Mouse (Mus musculus): ENCODE measurements around the gene Calcrl. TPM values are rescaled to one million over a fixed set of nuclear protein-coding genes. Genes with fewer than 3 reads are reported as not detected.

Gene Calcrl
- 0.43 and 1.6 TPM in 2 replicates for polyA plus RNA-seq (2012)

DNA sequence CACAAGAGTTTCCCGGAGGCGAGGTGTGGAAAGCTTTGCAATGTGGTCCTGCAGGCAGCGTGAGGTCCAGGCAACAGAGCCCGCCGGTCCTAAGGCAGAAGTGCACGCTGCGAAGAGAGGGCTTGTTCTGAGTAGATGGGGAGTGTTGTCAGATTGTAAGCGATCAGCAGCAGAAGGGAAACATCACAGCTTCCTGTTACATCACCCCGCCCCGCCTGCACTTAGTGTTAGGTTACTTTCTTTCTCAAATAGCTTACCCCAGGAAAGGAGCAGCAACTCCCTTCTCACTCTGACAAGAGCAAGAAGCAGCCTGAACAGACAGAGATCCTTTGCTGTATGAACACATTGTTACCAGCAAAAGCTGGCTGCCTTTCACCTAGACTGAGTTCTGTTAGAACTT, at the start of gene Calcrl:
Gene Calcrl (minus strand): TSS at position 274 of the 400 bp plus-strand sequence.
- TF ChIP-seq GATA1 (IDR thresholded peaks at IDR 0.05; ENCODE audit: low read length), result no peak

DNA sequence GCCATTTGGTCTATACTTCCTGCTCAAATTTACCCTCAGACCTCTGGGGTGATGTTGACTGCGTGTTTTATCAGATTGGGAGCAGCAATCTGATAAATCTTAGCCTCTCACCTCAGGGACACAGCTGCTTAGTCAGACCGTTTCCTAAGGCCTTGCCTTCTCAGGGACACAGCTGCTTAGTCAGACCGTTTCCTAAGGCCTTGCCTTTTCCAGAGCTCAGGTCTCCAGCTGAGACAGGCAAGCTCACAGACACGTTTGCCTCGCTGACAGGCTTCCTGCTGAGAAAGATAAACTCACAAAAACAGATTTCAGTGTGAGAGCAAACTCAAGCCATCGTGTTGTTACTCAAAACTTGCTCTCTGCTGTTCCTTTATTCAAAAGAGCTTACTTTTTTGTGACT, 49.4 kb upstream of the Calcrl start:
- no peak for TF ChIP-seq GATA1 (IDR thresholded peaks at IDR 0.05; ENCODE audit: low read length)

DNA sequence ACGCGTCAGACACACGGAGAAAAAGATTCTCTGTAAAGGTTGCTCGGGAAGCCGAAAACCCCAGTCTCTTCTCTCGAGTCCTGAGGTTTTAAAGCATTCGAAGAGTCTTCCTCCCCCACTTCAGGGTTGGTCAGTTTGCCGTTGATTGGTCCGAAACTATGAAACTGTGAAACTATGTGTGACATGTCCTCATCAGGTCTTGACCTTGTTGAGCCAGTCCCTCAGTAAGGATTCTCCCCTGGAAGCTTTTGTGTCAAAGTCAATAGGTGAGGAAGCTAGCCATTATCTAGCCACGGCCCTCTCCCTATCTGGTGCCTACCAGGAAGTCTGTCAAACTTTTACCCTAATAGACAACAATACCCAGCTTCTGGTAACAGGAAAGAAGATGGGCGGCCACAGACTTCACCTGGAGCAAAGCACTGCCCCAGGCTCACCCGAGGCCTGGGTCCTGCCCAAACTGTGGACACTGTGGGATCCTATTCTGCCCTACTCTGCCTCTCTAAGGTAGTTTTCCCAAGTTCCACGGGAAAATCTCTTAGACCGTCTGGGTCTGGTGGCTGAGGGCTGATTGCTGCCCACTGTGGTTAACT, 48.8 kb upstream of the Calcrl start:
- no peak for TF ChIP-seq GATA1 (IDR thresholded peaks at IDR 0.05; ENCODE audit: low read length)

DNA sequence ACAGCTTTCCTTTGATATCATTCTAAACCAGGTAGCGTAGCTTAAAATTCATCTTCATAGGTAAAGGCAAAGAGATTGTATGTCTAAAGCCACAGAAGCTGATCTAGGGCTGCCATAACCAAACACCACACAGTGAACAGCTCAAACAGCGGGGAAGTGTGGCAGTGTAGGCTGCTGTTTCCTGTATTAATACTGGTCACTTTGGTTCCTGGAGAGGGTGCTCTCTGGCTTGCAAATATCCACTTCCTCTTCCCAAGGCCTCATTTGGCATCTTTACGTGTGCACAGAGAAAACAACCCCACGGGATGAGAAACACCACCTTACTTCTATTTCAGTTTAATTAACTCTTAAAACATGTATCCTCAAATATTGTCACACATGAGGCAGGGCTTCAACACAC, 42.2 kb upstream of the Calcrl start:
- no peak for TF ChIP-seq GATA1 (IDR thresholded peaks at IDR 0.05; ENCODE audit: low read length)

DNA sequence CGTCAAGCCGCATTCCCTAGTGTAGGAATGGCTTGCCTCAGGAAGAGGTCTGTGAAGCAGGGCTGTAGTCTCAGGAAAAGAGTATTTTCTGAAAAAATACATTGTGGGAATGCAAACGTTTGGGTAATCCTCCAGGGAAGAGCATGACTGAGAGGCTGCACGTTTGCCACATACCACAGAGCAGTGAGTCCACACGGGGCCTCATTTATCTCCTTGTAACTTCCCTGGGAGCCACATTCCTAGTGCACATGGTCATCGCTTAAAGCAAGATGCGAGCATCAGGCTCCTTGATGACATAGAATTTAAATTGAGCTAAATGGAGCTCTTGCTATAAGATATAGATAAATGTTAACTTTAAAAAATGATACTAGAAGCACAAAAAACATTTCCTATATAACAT, 39.7 kb upstream of the Calcrl start:
- TF ChIP-seq GATA1 (IDR thresholded peaks at IDR 0.05; ENCODE audit: low read length), result no peak

DNA sequence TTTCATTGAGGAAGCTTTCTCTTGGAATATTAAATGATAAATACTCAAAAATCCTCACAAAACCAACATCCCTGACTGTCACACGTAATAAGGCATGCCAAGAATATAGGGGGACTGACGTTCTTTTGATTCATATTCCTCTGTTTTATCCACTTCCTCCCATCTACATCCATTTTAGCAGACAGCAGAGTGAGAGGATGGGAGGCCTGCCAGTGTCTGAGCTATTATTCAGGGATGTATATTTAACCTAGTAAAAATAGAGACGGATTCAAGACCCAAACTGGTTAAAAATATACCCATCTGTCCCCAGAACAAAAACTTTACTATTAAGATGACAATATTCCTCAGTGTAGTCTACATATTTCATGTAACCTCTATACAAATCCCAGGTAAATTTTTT, 37.2 kb upstream of the Calcrl start:
- no peak for TF ChIP-seq GATA1 (IDR thresholded peaks at IDR 0.05; ENCODE audit: low read length)

DNA sequence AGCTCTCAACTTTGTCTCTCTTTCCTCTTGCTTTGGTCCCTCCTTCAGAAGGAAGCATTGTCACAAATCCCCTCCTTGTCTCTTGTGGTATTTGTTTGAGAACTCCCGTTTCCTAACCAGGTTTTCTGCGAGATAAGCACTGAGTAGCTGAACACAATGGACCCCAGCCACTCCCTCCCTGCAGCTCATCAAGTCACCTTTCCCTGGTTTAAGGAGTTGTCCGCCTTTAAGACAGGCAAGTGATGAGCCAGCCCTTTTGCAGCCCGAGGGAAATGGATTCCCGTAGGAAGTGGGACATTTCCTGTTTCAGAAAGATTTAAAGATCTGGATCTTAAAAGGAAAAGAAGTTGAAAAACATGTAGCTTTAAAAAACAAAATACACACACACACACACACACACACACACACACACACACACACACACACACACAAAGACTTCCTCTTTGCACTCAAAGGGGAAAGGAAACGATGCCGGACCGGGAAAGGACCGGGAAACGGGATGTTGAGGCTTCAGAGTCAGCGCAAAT, 34.5 kb upstream of the Calcrl start:
- no peak for TF ChIP-seq GATA1 (IDR thresholded peaks at IDR 0.05; ENCODE audit: low read length)

DNA sequence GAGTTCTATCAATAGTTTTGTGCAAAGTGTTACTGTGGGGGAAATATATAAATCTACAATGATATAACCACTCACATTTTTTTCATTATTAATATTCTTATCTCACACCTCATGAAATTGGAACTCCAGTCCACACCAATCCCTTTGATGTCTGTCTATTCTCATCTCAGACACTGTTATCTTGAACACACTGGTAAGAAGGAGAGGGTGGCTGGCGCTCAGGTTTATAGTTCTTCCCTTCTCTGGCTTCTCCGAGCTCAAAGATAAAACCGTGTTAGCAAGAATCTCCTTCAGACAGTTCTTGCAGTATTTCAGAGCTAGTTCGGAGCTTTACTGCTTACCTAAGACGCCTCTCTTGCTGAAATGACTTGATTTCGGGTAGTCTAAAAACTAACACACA, 32.0 kb upstream of the Calcrl start:
- TF ChIP-seq GATA1 (IDR thresholded peaks at IDR 0.05; ENCODE audit: low read length), result no peak

DNA sequence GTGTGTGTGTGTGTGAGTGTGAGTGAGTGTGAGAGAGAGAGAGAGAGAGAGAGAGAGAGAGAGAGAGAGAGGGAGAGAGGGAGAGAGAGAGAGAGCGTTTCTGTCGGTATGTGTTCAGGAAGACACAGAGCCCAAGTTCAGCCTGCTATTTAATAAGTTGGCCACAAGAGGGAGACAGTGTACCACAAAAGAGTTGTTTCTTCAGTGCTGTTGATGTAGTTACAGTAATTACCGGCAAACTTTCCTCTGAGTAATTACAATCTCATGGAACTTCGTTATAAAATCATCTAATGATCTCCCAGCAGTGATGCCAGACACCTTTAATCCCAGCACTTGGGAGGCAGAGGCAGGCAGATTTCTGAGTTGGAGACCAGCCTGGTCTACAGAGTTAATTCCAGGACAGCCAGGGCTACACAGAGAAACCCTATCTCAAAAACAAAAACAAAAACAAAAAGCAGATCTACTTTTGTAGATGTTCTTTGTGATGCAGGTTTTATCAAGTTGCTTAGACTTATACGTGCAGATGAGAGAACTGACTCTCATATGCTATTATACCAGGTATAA, 30.1 kb upstream of the Calcrl start:
- TF ChIP-seq GATA1 (IDR thresholded peaks at IDR 0.05; ENCODE audit: low read length), result no peak

DNA sequence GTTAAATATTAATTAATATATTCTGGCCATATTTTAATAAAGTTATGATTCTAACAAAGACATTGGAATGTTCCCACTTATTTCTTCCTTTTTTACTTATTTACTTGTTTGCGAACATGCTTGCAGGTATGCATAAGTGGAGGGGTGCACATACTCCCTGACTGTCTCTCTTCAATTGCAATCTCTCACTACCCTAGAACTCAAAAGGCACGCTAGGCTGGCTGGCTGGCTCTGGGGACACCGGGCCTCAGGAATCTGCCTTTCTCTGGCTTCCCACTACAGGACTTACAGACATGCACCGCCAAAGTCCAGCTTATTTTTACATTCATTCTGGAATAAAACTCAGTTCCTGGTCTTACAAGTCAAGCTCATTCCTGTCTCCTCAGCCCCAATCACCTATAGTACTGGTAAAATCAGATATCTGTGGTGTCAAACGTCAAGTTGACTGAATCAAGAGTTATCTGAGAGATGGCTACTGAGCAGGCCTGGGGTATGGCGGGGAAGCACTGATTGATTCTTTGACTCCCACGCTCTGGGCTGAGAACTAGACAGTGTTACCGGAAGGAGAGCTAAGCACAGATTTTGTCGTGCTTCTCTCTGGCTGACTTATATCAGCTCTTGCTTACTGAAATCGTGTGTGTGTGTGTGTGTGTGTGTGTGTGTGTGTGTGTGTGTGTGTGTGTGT, 29.5 kb upstream of the Calcrl start:
- no peak for TF ChIP-seq GATA1 (IDR thresholded peaks at IDR 0.05; ENCODE audit: low read length)

DNA sequence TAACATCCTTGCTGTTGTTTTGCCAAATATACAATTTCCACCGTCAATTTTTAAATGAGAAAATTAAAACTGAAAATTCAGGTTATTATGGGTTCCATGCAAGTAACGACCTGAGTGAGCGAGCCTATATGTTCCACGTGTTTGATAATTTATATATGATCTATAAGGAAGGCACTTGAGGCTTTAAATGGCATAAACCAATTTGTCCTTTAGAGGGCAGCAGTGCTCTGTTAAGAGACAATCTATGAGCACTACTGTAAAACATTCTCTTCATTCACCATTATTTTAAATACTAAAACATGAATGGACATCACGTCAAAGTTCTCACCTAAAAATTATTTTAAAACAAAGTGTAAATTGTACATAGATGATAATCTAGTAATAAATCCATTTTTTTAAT, 28.8 kb upstream of the Calcrl start:
- no peak for TF ChIP-seq GATA1 (IDR thresholded peaks at IDR 0.05; ENCODE audit: low read length)

DNA sequence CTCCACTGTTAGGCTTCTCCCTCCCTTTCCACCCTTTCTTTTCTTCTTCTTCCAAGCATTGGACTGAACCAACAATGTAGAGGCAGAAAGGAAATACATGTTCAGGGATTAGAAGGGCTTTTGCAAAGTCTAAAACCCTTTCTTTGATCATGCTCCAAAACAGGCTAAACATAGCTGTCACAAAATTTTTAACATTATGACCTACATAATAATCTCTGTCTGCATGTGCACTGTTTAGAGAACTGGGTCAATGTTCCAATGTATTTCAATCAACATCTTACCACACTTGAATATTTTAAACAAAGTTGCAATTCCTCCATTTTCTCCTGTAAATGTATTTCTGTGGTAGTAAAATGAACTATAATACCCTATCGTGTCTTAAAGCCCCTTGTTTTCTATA, 20.3 kb upstream of the Calcrl start:
- TF ChIP-seq GATA1 (IDR thresholded peaks at IDR 0.05; ENCODE audit: low read length), result no peak

DNA sequence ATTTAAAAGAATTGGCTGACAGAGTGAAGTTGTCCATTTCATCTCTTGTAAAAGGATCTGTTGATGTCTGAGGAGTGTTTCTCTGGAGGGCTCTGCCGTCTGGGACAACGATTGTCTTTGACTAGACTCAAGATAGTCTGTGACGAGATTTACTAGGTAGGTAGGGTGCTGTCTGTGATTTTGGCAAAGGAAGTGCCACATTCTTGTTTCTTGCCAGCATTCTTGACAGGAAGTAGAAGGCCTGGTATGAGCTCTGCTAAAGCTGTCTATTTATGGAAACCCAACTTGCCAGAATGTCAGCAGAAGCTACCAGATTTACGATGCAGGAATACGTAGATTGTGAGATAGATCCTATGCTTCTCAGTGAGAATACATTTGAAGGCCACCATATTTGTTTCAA, 16.7 kb upstream of the Calcrl start:
- no peak for TF ChIP-seq GATA1 (IDR thresholded peaks at IDR 0.05; ENCODE audit: low read length)

DNA sequence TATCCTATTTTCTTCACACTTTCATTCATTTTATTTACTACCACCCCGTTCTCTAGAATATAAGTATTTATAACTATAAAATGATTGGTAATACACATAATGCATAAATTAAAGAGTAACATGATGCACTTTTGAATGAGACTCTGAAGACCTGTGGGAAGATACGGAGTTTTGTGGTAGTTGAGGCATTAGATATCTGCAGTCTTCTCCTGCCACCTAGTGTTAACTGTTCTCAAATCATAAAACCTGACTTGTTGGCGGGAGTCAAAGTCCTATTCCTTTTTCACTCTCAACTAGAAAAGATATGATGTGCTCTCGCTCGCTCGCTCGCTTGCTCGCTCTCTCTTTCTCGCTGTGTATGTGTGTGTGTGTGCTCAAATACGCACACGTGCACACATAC, 4.5 kb upstream of the Calcrl start:
- no peak for TF ChIP-seq GATA1 (IDR thresholded peaks at IDR 0.05; ENCODE audit: low read length)

DNA sequence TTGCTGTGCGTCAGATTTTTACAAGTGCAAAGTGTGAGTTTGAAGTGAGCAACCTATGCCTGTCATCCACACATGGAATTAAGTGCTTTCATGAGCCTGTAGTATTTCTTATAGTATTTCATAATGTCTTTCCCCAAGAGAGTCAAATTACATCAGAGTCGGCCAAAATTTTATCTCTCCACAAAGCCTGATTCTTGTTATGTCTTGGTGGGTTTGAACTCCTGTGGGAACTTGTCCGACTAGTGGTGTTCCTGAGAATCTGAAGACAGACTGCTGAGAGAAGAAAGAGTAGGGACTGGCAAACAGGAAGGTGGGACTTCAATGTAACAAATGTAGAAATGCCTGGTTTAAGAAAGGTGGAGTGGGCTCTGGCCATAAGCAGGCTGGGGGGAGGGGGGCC, 3.6 kb upstream of the Calcrl start:
- TF ChIP-seq GATA1 (IDR thresholded peaks at IDR 0.05; ENCODE audit: low read length), result no peak

DNA sequence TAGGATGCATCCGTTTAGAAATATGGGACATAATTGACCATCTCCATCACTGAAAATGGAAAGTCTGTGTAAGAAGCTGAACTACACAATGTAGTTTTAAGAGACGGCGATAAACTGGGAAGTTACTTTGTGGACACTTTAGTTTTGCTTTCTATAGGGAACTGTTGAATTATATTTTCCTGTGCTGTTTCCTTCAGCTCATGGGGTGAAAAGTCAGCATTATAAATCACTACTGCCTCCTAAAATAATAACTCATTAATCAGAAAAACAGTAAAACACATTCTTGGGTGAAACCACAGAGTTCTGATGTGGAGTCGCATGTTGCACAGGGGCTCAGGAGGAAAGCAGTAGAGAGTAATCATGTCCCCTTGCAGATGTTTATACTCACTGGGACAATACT, 1.3 kb upstream of the Calcrl start:
- no peak for TF ChIP-seq GATA1 (IDR thresholded peaks at IDR 0.05; ENCODE audit: low read length)

DNA sequence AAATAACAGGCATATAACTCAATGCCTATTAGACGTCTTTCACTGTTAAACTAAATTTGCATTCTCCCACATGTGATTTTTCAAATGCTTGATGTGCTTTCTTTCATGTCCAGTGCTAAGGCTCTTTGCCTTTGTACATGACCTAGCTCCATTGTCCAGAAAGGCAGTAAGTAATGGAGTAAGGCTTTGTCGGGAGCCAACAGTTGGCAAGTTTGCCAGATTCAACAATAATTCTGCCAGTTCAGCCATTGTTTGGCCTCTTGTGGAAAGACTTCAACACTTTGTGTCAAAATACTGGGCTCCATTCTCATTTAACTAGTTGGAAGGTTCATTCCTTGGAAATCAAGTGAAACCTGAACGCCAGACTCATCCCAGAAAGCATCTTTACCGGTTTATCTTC, 8.7 kb downstream of the Calcrl start:
- TF ChIP-seq GATA1 (IDR thresholded peaks at IDR 0.05; ENCODE audit: low read length), result no peak

All from G1E-ER4 (cell line).